Comparison of ENCODE assay signal across 9 mouse cellular contexts in genomic region chr16:32457589-32458386, GRCm38 (mm10). TPM values are rescaled to one million over a fixed set of nuclear protein-coding genes. Genes with fewer than 3 reads are reported as not detected.
DNase-seq lines count a peak whose midpoint lies in the region; ATAC-seq lines count a peak whose summit lies in the region.
"Had no signal": no experiment of that assay in that cellular context is flagged by ENCODE, and none has a peak within 500 bp of the region (broad histone marks: within the 10 kb centered on the region; RNA-seq: fewer than 3 reads in every experiment).

No protein-coding gene starts in this region.

- no peak overlapping the region for H3K4me2 ChIP-seq in neural tube, embryonic 11.5 days (ENCODE audit: low read depth)
- H3K4me2 ChIP-seq in heart, embryonic 16.5 days (ENCODE audit: low read depth, low read length): no peak overlapping the region
- H3K4me2 ChIP-seq: hindbrain, embryonic 15.5 days had no signal

- H3K27me3 ChIP-seq in neural tube, embryonic 11.5 days (ENCODE audit: control insufficient read depth, insufficient read depth, low read length): no peaks in the 10 kb centered on the region
- H3K27me3 ChIP-seq in heart, embryonic 16.5 days (ENCODE audit: control insufficient read depth, insufficient read depth, low read length): no peaks in the 10 kb centered on the region
- H3K27me3 ChIP-seq: hindbrain, embryonic 15.5 days had no signal

- no peak for ATAC-seq in neural tube, embryonic 11.5 days (ENCODE audit: insufficient read depth, low FRiP score, low TSS enrichment)
- ATAC-seq in common myeloid progenitor, adult 5-6 weeks (replicated peaks; ENCODE audit: low read depth, poor library complexity, severe bottlenecking): peak; percentile 91
- peak; percentile 80 for ATAC-seq in heart, embryonic 16.5 days (replicated peaks; ENCODE audit: extremely low read depth, insufficient read depth, low FRiP score)

- H3K4me3 ChIP-seq in neural tube, embryonic 11.5 days (ENCODE audit: low read depth, low read length): no peak overlapping the region
- no peak overlapping the region for H3K4me3 ChIP-seq in heart, embryonic 16.5 days (ENCODE audit: low read length)
- H3K4me3 ChIP-seq: hindbrain, embryonic 15.5 days had no signal

- H3K27ac ChIP-seq in neural tube, embryonic 11.5 days (ENCODE audit: low read depth, low read length): no peak overlapping the region
- peak overlapping the region; percentile 20; the same call in 1 of the 2 replicates for H3K27ac ChIP-seq in heart, embryonic 16.5 days (ENCODE audit: low read length)
- H3K27ac ChIP-seq: hindbrain, embryonic 15.5 days had no signal

- H3K9ac ChIP-seq in neural tube, embryonic 11.5 days (ENCODE audit: low read length): no peak overlapping the region
- no peak overlapping the region for H3K9ac ChIP-seq in heart, embryonic 16.5 days (ENCODE audit: low read length)
- H3K9ac ChIP-seq: hindbrain, embryonic 15.5 days had no signal

- H3K9me3 ChIP-seq in neural tube, embryonic 11.5 days (ENCODE audit: control insufficient read depth, low read length): no peaks in the 10 kb centered on the region
- no peaks in the 10 kb centered on the region for H3K9me3 ChIP-seq in heart, embryonic 16.5 days (replicated peaks; ENCODE audit: control insufficient read depth, low read length)
- H3K9me3 ChIP-seq: hindbrain, embryonic 15.5 days had no signal

- H3K4me1 ChIP-seq in neural tube, embryonic 11.5 days (ENCODE audit: control insufficient read depth, insufficient read depth, low read length): no peaks in the 10 kb centered on the region
- peaks cover 7% of the 10 kb centered on the region; the same call in 1 of the 2 replicates for H3K4me1 ChIP-seq in heart, embryonic 16.5 days (ENCODE audit: control insufficient read depth, insufficient read depth, low read length)
- H3K4me1 ChIP-seq: hindbrain, embryonic 15.5 days had no signal

- H3K36me3 ChIP-seq in neural tube, embryonic 11.5 days (ENCODE audit: control insufficient read depth, insufficient read depth, low read length): no peaks in the 10 kb centered on the region; the same call in 1 of the 2 replicates
- H3K36me3 ChIP-seq in heart, embryonic 16.5 days (ENCODE audit: control insufficient read depth, insufficient read depth): peaks cover 11% of the 10 kb centered on the region

- peak; percentile 16 for DNase-seq in neural tube, embryonic 11.5 days (ENCODE audit: low spot score)
- DNase-seq in neural tube, embryonic 10.5 days (ENCODE audit: extremely low spot score, low spot score): no peak
- DNase-seq in ZHBTc4 (ENCODE audit: low read depth, low spot score): peak; percentile 70
- peak; percentile 43 to 47 for DNase-seq in layer of hippocampus, postnatal 10 days (ENCODE audit: low spot score in 2 of 2)
- DNase-seq in mesoderm, embryonic 11.5 days (ENCODE audit: low read depth, low spot score): peak; percentile 24
- peak; percentile 50 for DNase-seq in thymus, postnatal 25 days

- WGBS in neural tube, embryonic 11.5 days: 60% methylated on average over 10 of the region's 10 CpGs
- WGBS in heart, embryonic 16.5 days: 54% methylated on average over 10 of the region's 10 CpGs

RNA-seq across cellular contexts. Expression of gene Pcyt1a, which starts 27.1 kb away (rescaled TPM):
- polyA plus RNA-seq in neural tube, embryonic 11.5 days (2014; fragmentation: Nextera tagmentation; extraction: Ambion mirVana): 41.2 and 48.0 TPM in 2 replicates
- total RNA-seq in common myeloid progenitor, adult 5-6 weeks (2017): 76.7 and 81.5 TPM in 2 replicates
- polyA plus RNA-seq in heart, embryonic 16.5 days (2015; fragmentation: Nextera tagmentation; extraction: Ambion mirVana): 38.8 and 42.3 TPM in 2 replicates
- 10 to 100 TPM; 43.9 to 47.5 TPM for total RNA-seq in layer of hippocampus, postnatal 10 days (2021)

RNA-seq across cellular contexts. Expression of gene Slc51a, which starts 29.9 kb away (rescaled TPM):
- polyA plus RNA-seq in neural tube, embryonic 11.5 days (2014; fragmentation: Nextera tagmentation; extraction: Ambion mirVana): 0.38 and 0.51 TPM in 2 replicates
- 0.92 TPM in 1 of 2 replicates, not detected in the other for total RNA-seq in common myeloid progenitor, adult 5-6 weeks (2017)
- polyA plus RNA-seq in heart, embryonic 16.5 days (2015; fragmentation: Nextera tagmentation; extraction: Ambion mirVana): 0.59 and 2.4 TPM in 2 replicates
- not detected for total RNA-seq in layer of hippocampus, postnatal 10 days (2021)

RNA-seq across cellular contexts. Expression of gene Zdhhc19, which starts 38.3 kb away (rescaled TPM):
- polyA plus RNA-seq in neural tube, embryonic 11.5 days (2014; fragmentation: Nextera tagmentation; extraction: Ambion mirVana): not detected in 2 replicates
- total RNA-seq in common myeloid progenitor, adult 5-6 weeks (2017): not detected in 2 replicates
- not detected in 2 replicates for polyA plus RNA-seq in heart, embryonic 16.5 days (2015; fragmentation: Nextera tagmentation; extraction: Ambion mirVana)
- total RNA-seq in layer of hippocampus, postnatal 10 days (2021): not detected

RNA-seq across cellular contexts. Expression of gene Tctex1d2, which starts 38.3 kb away (rescaled TPM):
- polyA plus RNA-seq in neural tube, embryonic 11.5 days (2014; fragmentation: Nextera tagmentation; extraction: Ambion mirVana): 23.4 and 30.1 TPM in 2 replicates
- 39.3 and 43.9 TPM in 2 replicates for total RNA-seq in common myeloid progenitor, adult 5-6 weeks (2017)
- 21.3 and 22.8 TPM in 2 replicates for polyA plus RNA-seq in heart, embryonic 16.5 days (2015; fragmentation: Nextera tagmentation; extraction: Ambion mirVana)
- total RNA-seq in layer of hippocampus, postnatal 10 days (2021): 10 to 100 TPM; 13.7 to 15.6 TPM

RNA-seq across cellular contexts. Expression of gene Tm4sf19, which starts 57.5 kb away (rescaled TPM):
- polyA plus RNA-seq in neural tube, embryonic 11.5 days (2014; fragmentation: Nextera tagmentation; extraction: Ambion mirVana): not detected in 2 replicates
- not detected in 2 replicates for total RNA-seq in common myeloid progenitor, adult 5-6 weeks (2017)
- polyA plus RNA-seq in heart, embryonic 16.5 days (2015; fragmentation: Nextera tagmentation; extraction: Ambion mirVana): not detected in 2 replicates
- total RNA-seq in layer of hippocampus, postnatal 10 days (2021): not detected
- polyA plus RNA-seq: hindbrain, embryonic 15.5 days had no signal
